Mouse (Mus musculus): ENCODE results near the gene Lhx8. TPM values are rescaled to one million over a fixed set of nuclear protein-coding genes. Genes with fewer than 3 reads are reported as not detected.

The Lhx8 gene
- polyA plus RNA-seq, 1 experiment from 2014 or later = 33.6 TPM

DNA sequence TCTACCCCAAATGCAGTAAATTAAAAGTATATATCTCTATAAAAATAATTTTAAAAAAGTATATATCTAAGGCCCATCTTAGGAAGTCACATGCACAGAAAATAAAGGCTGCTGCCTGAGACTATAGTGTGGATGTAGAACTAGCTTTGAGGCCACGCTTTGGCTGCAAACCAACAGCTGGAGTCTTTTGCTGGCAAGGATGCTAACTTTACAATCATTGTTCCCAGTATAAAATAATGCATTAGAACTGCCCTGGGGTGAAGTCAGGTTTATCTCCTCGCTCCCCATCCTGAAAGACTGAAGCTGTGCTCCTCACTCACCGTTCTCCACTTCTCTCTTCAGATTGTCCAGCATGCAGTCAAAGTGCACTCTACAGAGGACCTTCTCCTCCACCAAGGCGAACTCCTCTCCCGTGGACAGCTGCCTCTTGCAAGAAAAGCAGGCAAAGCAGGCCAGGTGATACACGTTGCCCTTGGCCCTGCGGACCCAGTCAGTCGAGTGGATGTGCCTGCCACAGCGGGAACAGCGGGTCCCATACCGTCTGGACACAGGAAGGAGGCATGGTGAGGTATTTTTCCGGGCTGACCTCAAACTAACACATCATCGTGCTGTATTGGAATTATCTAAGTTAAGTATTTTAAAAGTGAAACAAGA is 8.4 kb downstream of the Lhx8 start:
- WGBS = 55% methylated on average over 13 of the region's 13 CpGs
- H3K4me3 ChIP-seq (replicated peaks) = no peak overlapping the region
- H3K27ac ChIP-seq (replicated peaks) = peak overlapping the region; percentile 48; the same call in 1 of the 2 replicates
- no peaks in the 10 kb centered on the region for H3K9me3 ChIP-seq (replicated peaks)
- no peak overlapping the region for H3K9ac ChIP-seq
- H3K27me3 ChIP-seq = peaks cover 38% of the 10 kb centered on the region
- no peak for ATAC-seq (ENCODE audit: insufficient number of reproducible peaks, low FRiP score, low TSS enrichment, low read depth)
- H3K4me1 ChIP-seq = no peaks in the 10 kb centered on the region
- H3K4me2 ChIP-seq (replicated peaks) = 0 out of 2 replicates have a peak overlapping the region, but pooled peaks have one; percentile 12
- no peaks in the 10 kb centered on the region for H3K36me3 ChIP-seq

DNA sequence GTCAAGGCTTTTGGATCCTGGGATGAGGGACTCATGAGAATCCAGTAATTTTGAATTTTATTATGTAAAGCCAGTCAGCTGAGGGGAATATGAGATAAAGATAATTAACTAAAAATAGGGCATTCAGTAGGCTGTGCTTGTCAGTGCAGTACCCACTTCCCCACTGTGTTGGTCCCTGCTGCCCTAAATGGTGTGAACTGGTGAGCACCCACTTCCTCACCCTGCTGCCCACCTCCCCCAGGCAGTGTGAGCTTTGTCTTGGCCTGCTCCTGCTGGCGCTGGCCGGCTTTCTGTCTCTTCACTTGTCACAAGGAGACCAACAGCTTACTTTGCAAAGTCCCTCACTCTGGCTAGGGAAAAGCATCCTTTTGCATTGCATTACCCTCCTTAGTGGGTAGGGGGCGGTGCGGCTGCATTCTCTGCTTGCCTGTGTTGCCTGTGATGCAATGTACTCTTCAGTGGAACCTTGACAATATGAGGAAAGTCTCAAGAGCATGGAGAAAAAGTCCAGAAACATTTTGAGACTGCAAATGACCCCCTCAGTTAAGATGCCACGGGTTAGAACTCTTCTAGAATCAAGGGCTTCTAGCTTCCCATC is 12.7 kb downstream of the Lhx8 start:
- H3K27ac ChIP-seq (replicated peaks) = no peak overlapping the region
- peaks cover 6% of the 10 kb centered on the region for H3K27me3 ChIP-seq
- WGBS = 22% methylated on average over 5 of the region's 5 CpGs
- no peaks in the 10 kb centered on the region for H3K4me1 ChIP-seq
- H3K36me3 ChIP-seq = no peaks in the 10 kb centered on the region
- no peak overlapping the region for H3K4me3 ChIP-seq (replicated peaks)
- H3K9me3 ChIP-seq (replicated peaks) = no peaks in the 10 kb centered on the region
- no peak overlapping the region for H3K9ac ChIP-seq
- no peak for ATAC-seq (ENCODE audit: insufficient number of reproducible peaks, low FRiP score, low TSS enrichment, low read depth)
- H3K4me2 ChIP-seq (replicated peaks) = no peak overlapping the region

DNA sequence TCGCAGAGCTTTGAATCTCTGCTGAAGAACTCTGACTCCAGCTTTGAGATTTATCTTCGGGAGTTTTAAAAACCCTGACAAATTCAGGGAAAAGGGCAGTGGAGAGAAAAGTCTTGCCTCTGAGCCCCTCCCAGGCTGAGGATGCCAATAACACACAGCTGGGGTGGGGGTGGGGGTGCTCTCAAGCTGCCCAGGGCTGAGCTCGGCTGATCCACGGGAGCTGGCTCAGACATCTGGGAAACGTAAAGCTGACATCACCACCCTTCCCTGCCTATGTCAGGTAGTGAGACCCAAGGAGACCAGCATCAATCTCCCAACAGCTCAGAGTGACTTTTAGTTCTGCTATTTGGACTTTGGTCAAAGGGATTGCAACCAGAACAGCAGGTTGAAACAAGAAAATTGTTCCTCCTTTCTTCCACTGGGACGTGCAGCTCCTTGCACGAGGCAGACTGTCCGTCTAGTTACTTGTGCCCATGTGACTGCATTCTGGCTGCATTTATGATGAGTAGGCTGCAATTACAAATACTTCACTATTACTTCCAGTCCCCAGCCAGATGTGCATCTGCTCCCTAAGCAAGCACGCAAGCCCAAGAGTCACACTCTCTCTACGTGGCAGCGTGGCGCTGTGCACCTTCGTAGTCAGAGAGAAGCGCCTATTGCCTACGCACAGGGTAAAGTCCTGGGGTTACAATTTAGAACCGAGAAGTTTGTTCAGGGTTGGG is 25.1 kb downstream of the Lhx8 start:
- Histone ChIP-seq H3K9me3 (replicated peaks) (no peaks in the 10 kb centered on the region), H3K27me3 (no peaks in the 10 kb centered on the region), H3K4me1 (peaks cover 12% of the 10 kb centered on the region), H3K27ac (replicated peaks) (peak overlapping the region; percentile 74), H3K4me2 (replicated peaks) (peak overlapping the region; percentile 24), H3K9ac (no peak overlapping the region), H3K36me3 (no peaks in the 10 kb centered on the region), H3K4me3 (replicated peaks) (no peak overlapping the region)
- WGBS = 31% methylated on average over 16 of the region's 16 CpGs
- 0 out of 2 replicates have a peak, but pooled peaks have one; percentile 64 for ATAC-seq (ENCODE audit: insufficient number of reproducible peaks, low FRiP score, low TSS enrichment, low read depth)

DNA sequence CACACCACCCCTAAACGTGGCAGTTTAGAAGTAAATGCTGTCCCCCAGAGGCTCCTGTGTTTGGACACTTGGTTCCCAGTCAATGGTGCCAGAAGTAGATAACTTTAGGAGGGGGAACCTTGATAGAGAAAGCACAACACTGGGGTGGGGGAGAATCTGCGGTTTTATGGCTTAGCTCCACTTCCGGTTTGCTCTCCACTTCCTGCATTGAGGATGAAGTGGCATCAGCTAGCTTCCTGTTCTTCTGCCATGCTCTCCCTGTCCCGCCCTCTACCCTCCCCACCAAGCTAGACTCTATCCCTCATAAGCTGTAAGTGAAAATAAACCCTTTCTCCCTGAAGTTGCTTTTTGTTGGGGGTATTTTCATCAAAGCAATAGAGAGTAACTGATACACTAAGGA is 29.4 kb downstream of the Lhx8 start:
- no peak overlapping the region for H3K4me3 ChIP-seq (replicated peaks)
- WGBS = 71% methylated on average over 4 of the region's 4 CpGs
- no peak overlapping the region for H3K27ac ChIP-seq (replicated peaks)
- no peaks in the 10 kb centered on the region for H3K36me3 ChIP-seq
- H3K4me1 ChIP-seq = peaks cover 12% of the 10 kb centered on the region
- no peak for ATAC-seq (ENCODE audit: insufficient number of reproducible peaks, low FRiP score, low TSS enrichment, low read depth)
- H3K9ac ChIP-seq = no peak overlapping the region
- no peak overlapping the region for H3K4me2 ChIP-seq (replicated peaks)
- no peaks in the 10 kb centered on the region for H3K27me3 ChIP-seq
- H3K9me3 ChIP-seq (replicated peaks) = no peaks in the 10 kb centered on the region

DNA sequence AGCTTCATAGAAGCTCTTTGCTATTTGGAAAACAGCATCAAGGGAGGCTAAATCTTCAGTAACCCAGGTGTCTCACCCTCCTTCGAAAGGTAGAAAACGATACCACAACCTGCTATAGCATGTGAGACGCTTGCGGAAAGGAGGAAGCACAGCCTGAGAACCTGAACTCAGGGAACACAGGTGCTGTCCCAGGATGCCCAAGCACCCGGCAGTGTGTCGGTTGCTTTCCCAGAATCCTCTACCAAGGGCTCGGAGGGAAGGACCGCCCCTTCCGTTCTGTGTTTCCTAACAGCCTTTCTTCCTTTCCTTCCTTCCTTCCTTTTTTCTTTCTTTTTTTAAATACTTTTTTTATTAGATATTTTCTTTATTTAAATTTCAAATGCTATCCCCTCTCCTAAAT is 30.5 kb downstream of the Lhx8 start:
- Histone ChIP-seq H3K27me3 (no peaks in the 10 kb centered on the region), H3K27ac (replicated peaks) (no peak overlapping the region), H3K4me1 (peaks cover 6% of the 10 kb centered on the region), H3K9ac (no peak overlapping the region), H3K36me3 (no peaks in the 10 kb centered on the region), H3K4me2 (replicated peaks) (no peak overlapping the region), H3K9me3 (replicated peaks) (no peaks in the 10 kb centered on the region), H3K4me3 (replicated peaks) (no peak overlapping the region)
- WGBS = 86% methylated on average over 9 of the region's 9 CpGs
- ATAC-seq (ENCODE audit: insufficient number of reproducible peaks, low FRiP score, low TSS enrichment, low read depth) = no peak

DNA sequence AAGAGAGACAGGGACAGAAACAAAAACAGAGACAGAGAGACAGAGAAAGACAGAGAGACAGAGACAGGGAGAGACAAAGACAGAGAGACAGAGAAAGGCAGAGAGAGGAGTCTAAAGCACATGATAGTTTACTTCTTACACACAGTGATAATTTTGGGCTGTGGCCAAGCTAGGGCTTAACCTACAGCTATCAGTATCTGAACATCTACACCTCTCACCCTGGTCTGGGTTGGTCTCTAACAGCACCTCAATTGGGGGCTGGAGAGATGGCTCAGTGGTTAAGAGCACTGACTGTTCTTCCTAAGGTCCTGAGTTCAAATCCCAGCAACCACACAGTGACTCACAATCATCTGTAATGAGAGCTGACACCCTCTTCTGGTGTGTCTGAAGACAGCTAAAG is 32.0 kb downstream of the Lhx8 start:
- H3K4me3 ChIP-seq (replicated peaks) = no peak overlapping the region
- H3K36me3 ChIP-seq = no peaks in the 10 kb centered on the region
- no peak for ATAC-seq (ENCODE audit: insufficient number of reproducible peaks, low FRiP score, low TSS enrichment, low read depth)
- H3K4me2 ChIP-seq (replicated peaks) = no peak overlapping the region
- H3K4me1 ChIP-seq = no peaks in the 10 kb centered on the region
- H3K9ac ChIP-seq = no peak overlapping the region
- H3K27ac ChIP-seq (replicated peaks) = no peak overlapping the region
- no peaks in the 10 kb centered on the region for H3K27me3 ChIP-seq
- no peaks in the 10 kb centered on the region for H3K9me3 ChIP-seq (replicated peaks)

DNA sequence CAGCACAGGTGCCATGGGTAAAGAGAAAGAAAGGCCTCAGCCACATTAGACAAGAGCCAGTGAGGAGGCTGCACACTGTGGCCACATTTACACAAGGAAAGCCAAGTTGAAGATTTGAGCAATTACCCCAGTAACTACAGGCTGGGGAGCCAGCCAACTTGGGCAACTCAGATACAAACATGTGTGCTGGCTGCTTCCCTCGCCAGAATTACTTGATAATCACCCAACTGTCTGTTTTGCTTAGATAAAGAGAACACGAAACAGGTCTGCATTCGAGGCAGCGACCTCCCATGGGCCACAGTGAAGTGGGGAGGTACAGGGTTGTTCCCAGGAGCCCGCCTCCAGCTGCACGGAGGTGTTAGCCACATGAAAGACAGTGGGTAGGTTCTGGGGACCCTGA is 33.0 kb downstream of the Lhx8 start:
- no peak overlapping the region for H3K4me2 ChIP-seq (replicated peaks)
- no peak overlapping the region for H3K4me3 ChIP-seq (replicated peaks)
- peaks cover 6% of the 10 kb centered on the region; the same call in 1 of the 2 replicates for H3K4me1 ChIP-seq
- no peak overlapping the region for H3K27ac ChIP-seq (replicated peaks)
- no peak for ATAC-seq (ENCODE audit: insufficient number of reproducible peaks, low FRiP score, low TSS enrichment, low read depth)
- 43% methylated on average over 6 of the region's 6 CpGs for WGBS
- H3K9me3 ChIP-seq (replicated peaks) = no peaks in the 10 kb centered on the region
- H3K27me3 ChIP-seq = no peaks in the 10 kb centered on the region
- H3K9ac ChIP-seq = no peak overlapping the region
- no peaks in the 10 kb centered on the region for H3K36me3 ChIP-seq

DNA sequence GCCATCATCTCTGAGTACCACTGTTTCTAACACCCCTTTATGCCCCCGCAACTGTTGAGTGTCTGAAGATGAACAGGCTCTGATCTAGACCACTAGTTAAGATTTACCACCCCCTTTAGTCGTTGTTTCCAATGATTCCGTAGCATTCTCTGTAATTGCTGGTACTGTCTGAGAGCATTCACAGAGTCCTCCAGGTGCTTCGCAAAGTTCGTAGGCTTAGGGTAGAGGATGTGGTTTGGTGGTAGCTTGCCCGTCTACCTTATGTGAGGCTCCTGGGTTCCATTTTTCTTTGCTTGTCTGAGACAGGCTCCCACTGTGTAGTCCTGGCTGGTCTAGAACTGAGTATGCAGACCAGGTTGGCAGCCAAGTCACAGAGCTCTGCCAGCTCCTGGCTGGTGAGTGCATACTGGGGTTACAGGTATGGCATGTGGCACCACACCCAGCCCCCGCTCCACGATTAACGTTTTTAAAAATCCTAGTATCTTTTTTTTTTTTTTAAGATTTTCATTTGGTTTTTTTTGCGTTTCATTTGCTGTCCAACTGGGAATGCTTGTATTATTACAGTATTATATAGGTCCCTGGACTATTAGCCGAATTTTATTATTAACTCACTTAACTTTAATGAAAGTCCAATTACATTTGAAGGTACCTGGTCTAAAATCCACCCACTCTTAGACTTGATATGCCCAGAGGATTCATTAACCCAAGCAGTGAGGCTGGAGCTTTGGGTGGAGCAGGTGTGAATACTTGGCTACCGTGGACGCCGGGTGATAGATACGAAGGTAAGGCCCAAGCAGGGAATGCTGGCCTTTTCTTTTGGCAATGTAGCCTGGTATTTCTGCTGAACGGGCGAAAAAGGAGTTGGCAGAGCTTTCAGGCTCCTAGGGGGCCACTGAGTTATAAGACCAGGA is 35.3 kb downstream of the Lhx8 start:
- no peak overlapping the region for H3K4me2 ChIP-seq (replicated peaks)
- no peak overlapping the region for H3K27ac ChIP-seq (replicated peaks)
- H3K4me1 ChIP-seq = peaks cover 10% of the 10 kb centered on the region; the same call in 1 of the 2 replicates
- 87% methylated on average over 17 of the region's 17 CpGs for WGBS
- ATAC-seq (ENCODE audit: insufficient number of reproducible peaks, low FRiP score, low TSS enrichment, low read depth) = no peak
- no peak overlapping the region for H3K9ac ChIP-seq
- no peak overlapping the region for H3K4me3 ChIP-seq (replicated peaks)
- H3K36me3 ChIP-seq = no peaks in the 10 kb centered on the region
- H3K27me3 ChIP-seq = no peaks in the 10 kb centered on the region
- no peaks in the 10 kb centered on the region for H3K9me3 ChIP-seq (replicated peaks)

DNA sequence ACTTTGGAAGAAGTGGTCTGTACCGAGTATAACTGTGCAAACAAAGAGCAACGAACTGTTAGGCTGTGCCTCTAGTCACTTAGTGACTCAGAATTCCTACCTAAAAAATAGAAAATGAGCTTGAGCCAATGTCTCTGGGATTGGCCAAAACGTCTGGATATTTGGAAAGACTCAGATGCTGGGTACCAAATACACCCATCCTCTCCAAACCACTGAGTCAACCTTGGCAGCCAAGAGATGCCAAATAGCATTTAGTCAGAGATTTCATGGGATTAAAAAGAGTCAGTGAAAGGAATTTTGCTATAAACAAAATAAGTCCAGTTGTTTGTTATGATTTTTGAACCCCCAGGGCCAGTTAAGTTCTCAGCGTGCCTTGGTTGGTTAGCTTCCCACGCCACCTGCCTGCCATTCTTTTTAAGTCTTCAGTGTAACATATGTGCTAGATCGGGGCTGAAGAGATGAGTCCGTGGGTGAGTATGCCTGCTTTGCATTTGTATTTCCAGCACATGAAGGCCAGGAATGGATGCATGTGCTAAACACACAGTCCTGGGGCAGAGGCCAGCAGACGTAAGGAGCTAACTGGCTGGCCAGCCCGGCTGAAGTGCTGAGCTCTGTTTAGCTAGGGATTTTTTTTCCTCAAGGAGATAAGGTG is 36.5 kb downstream of the Lhx8 start:
- H3K4me1 ChIP-seq = peaks cover 10% of the 10 kb centered on the region; the same call in 1 of the 2 replicates
- WGBS = 54% methylated on average over 9 of the region's 9 CpGs
- no peaks in the 10 kb centered on the region for H3K27me3 ChIP-seq
- H3K4me2 ChIP-seq (replicated peaks) = no peak overlapping the region
- H3K9me3 ChIP-seq (replicated peaks) = no peaks in the 10 kb centered on the region
- ATAC-seq (ENCODE audit: insufficient number of reproducible peaks, low FRiP score, low TSS enrichment, low read depth) = no peak
- H3K9ac ChIP-seq = no peak overlapping the region
- H3K4me3 ChIP-seq (replicated peaks) = no peak overlapping the region
- no peak overlapping the region for H3K27ac ChIP-seq (replicated peaks)
- no peaks in the 10 kb centered on the region for H3K36me3 ChIP-seq

DNA sequence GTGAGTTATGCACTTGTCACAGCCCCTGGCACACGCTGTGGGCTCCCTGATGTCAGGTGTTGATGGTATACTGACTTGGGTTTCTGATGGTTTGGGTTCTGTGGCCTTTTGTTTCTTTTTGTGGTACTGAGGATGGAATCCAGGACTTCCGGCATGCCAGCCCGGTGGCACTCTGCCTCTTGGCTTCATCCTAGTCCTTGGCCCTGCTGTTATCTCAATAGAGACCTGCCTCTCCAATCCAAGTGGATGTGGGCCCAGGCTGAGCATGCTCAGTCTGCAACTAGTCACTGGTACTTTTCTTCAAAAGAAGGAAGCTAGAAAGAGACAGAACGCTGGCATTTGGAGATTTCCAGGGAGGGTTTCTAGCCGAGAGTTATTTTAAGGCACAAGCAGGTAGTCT is 38.3 kb downstream of the Lhx8 start:
- no peaks in the 10 kb centered on the region for H3K36me3 ChIP-seq
- no peak overlapping the region for H3K4me2 ChIP-seq (replicated peaks)
- peaks cover 10% of the 10 kb centered on the region; the same call in 1 of the 2 replicates for H3K4me1 ChIP-seq
- H3K4me3 ChIP-seq (replicated peaks) = no peak overlapping the region
- no peak overlapping the region for H3K27ac ChIP-seq (replicated peaks)
- no peaks in the 10 kb centered on the region for H3K9me3 ChIP-seq (replicated peaks)
- no peaks in the 10 kb centered on the region for H3K27me3 ChIP-seq
- WGBS = 71% methylated on average over 5 of the region's 5 CpGs
- H3K9ac ChIP-seq = no peak overlapping the region
- ATAC-seq (ENCODE audit: insufficient number of reproducible peaks, low FRiP score, low TSS enrichment, low read depth) = no peak

All from embryonic facial prominence, embryonic 15.5 days (tissue).